Mouse (Mus musculus) subcutaneous adipose tissue, adult 2 months (tissue): ENCODE measurements around the gene H2al1b. TPM values are rescaled to one million over a fixed set of nuclear protein-coding genes. Genes with fewer than 3 reads are reported as not detected.

Experiments used
- polyA plus RNA-seq: library from polyadenylated mRNA; depleted of rRNA; stranded (reverse); fragments of >200 nt; gene quantifications from 2 replicates; pipeline ENCODE4 v1.2.3, GENCODE M21; 2012; ENCODE audit warnings: low replicate concordance; rRNA removed

The H2al1b gene
- not detected in 2 replicates for polyA plus RNA-seq

GRCm38 (mm10) chrX:11302132-11302531 lies at the start of gene H2al1b:
H2al1b (plus strand) TSS chrX:11302432.

DNA sequence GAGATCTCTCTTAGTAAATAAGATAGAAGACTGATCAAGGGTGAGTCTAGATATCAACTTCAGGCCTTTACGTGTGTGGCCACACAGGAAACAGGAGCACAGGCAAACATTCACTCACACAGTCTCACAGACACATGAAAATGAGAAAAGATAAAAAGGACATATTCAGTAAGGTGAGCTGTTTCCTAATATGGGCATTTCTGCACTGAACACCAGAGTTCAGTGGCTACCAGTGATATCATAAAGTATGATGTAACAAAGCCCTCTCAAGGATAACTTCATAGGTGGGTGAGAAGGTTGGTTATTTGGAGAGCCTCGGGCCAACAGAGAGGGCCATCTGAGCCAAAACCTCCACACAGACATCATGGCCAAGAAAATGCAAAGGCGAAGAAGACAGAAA lies 3.3 kb upstream of the H2al1b start, which contains the start of gene H2al1a:
H2al1a (plus strand) TSS at position 301 of the 400 bp plus-strand sequence.

GRCm38 (mm10) chrX:11305355-11305754 lies 3.1 kb downstream of the H2al1b start, which contains the start of gene H2al1c:
H2al1c (plus strand) TSS chrX:11305655.

DNA sequence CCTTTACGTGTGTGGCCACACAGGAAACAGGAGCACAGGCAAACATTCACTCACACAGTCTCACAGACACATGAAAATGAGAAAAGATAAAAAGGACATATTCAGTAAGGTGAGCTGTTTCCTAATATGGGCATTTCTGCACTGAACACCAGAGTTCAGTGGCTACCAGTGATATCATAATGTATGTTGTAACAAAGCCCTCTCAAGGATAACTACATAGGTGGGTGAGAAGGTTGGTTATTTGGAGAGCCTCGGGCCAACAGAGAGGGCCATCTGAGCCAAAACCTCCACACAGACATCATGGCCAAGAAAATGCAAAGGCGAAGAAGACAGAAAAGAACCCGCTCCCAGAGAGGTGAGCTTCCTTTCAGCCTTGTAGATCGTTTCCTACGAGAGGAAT lies 6.3 kb downstream of the H2al1b start, which contains the start of gene H2al1d:
H2al1d (plus strand) TSS at position 301 of the 400 bp plus-strand sequence.

GRCm38 (mm10) chrX:11311634-11312033 lies 9.4 kb downstream of the H2al1b start, which contains the start of gene H2al1e:
H2al1e (plus strand) TSS chrX:11311934.

DNA sequence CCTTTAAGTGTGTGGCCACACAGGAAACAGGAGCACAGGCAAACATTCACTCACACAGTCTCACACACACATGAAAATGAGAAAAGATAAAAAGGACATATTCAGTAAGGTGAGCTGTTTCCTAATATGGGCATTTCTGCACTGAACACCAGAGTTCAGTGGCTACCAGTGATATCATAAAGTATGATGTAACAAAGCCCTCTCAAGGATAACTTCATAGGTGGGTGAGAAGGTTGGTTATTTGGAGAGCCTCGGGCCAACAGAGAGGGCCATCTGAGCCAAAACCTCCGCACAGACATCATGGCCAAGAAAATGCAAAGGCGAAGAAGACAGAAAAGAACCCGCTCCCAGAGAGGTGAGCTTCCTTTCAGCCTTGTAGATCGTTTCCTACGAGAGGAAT lies 12.6 kb downstream of the H2al1b start, which contains the start of gene H2al1f:
H2al1f (plus strand) TSS at position 301 of the 400 bp plus-strand sequence.

GRCm38 (mm10) chrX:11317956-11318355 lies 15.7 kb downstream of the H2al1b start, which contains the start of gene H2al1g:
H2al1g (plus strand) TSS chrX:11318256.

GRCm38 (mm10) chrX:11321192-11321591 lies 19.0 kb downstream of the H2al1b start, which contains the start of gene H2al1h:
H2al1h (plus strand) TSS chrX:11321492.

DNA sequence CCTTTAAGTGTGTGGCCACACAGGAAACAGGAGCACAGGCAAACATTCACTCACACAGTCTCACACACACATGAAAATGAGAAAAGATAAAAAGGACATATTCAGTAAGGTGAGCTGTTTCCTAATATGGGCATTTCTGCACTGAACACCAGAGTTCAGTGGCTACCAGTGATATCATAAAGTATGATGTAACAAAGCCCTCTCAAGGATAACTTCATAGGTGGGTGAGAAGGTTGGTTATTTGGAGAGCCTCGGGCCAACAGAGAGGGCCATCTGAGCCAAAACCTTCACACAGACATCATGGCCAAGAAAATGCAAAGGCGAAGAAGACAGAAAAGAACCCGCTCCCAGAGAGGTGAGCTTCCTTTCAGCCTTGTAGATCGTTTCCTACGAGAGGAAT lies 22.1 kb downstream of the H2al1b start, which contains the start of gene H2al1i:
H2al1i (plus strand) TSS at position 301 of the 400 bp plus-strand sequence.

GRCm38 (mm10) chrX:11327522-11327921 lies 25.3 kb downstream of the H2al1b start, which contains the start of gene H2al1j:
H2al1j (plus strand) TSS chrX:11327822.

Other genes starting within 250 kb of the H2al1b start
- gene H2al1a, start 3.2 kb upstream of the H2al1b start, polyA plus RNA-seq, result not detected in 2 replicates
- gene H2al1c, start 3.2 kb downstream of the H2al1b start, polyA plus RNA-seq, result not detected in 2 replicates
- not detected in 2 replicates for gene H2al1d, start 6.4 kb downstream of the H2al1b start, polyA plus RNA-seq
- gene H2al1e, start 9.5 kb downstream of the H2al1b start, polyA plus RNA-seq, result not detected in 2 replicates
- gene H2al1f, start 12.7 kb downstream of the H2al1b start, polyA plus RNA-seq, result not detected in 2 replicates
- not detected in 2 replicates for gene H2al1g, start 15.8 kb downstream of the H2al1b start, polyA plus RNA-seq
- gene H2al1h, start 19.1 kb downstream of the H2al1b start, polyA plus RNA-seq, result not detected in 2 replicates
- not detected in 2 replicates for gene H2al1i, start 22.2 kb downstream of the H2al1b start, polyA plus RNA-seq
- not detected in 2 replicates for gene H2al1j, start 25.4 kb downstream of the H2al1b start, polyA plus RNA-seq